Mouse (Mus musculus) hindbrain, embryonic 11.5 days (tissue): ENCODE data around the gene Nt5c2. TPM values are rescaled to one million over a fixed set of nuclear protein-coding genes. Genes with fewer than 3 reads are reported as not detected.
"Not testable (repeated sequence)": the region's sequence is repeated elsewhere in the genome, so short reads cannot be mapped to it uniquely, and the experiment has no call there.

Source experiments
- ATAC-seq: fragments of 200-750 bp; cut with Nextera tagmentation; 2 replicates; pipeline ENCODE4 v1.8.0; 2017; ENCODE audit warnings: mild to moderate bottlenecking, moderate TSS enrichment, moderate library complexity; ENCODE audit not compliant: low FRiP score
- DNase-seq: peaks from one replicate; pipeline ENCODE4 v3.0.0-alpha.2; 2015; ENCODE audit warnings: low spot score
- H3K27ac ChIP-seq: fragments of 300-500 bp; sonication (generic); 2 replicates; pipeline ENCODE4 v1.5.1; 2014; ENCODE audit warnings: mild to moderate bottlenecking, low read depth, low read length
- H3K27me3 ChIP-seq: fragments of 300-500 bp; sonication (generic); 2 replicates; pipeline ENCODE4 v1.6.1; 2014; ENCODE audit warnings: mild to moderate bottlenecking, low read length, moderate library complexity, mixed read lengths; ENCODE audit not compliant: control insufficient read depth, insufficient read depth
- H3K36me3 ChIP-seq: fragments of 300-500 bp; sonication (generic); 2 replicates; pipeline ENCODE4 v1.6.1; 2014; ENCODE audit warnings: mild to moderate bottlenecking, low read length, moderate library complexity, mixed read lengths; ENCODE audit not compliant: control insufficient read depth, insufficient read depth
- H3K4me1 ChIP-seq: fragments of 300-500 bp; sonication (generic); replicated peaks from 2 replicates; pipeline ENCODE4 v1.6.1; 2014; ENCODE audit warnings: low read length, mixed read lengths; ENCODE audit not compliant: control insufficient read depth, insufficient read depth
- H3K4me2 ChIP-seq: fragments of 300-500 bp; sonication (generic); replicated peaks from 2 replicates; pipeline ENCODE4 v1.6.1; 2014; ENCODE audit warnings: mild to moderate bottlenecking, low read depth, low read length
- H3K4me3 ChIP-seq: fragments of 300-500 bp; sonication (generic); 2 replicates; pipeline ENCODE4 v1.5.1; 2014; ENCODE audit warnings: low read depth, low read length
- H3K9ac ChIP-seq: fragments of 300-500 bp; sonication (generic); 2 replicates; pipeline ENCODE4 v1.6.1; 2014; ENCODE audit warnings: low read depth, low read length
- H3K9me3 ChIP-seq: fragments of 300-500 bp; sonication (generic); 2 replicates; pipeline ENCODE4 v1.6.1; 2016; ENCODE audit warnings: low read length; ENCODE audit not compliant: control insufficient read depth
- WGBS: fragments of 180-500 bp; shearing (Covaris S2); extraction: QIAGEN DNeasy Blood & Tissue Kit; methylation state at CpG from one replicate; pipeline ENCODE4 v1.1.7; 2014; 5-methylcytosine and 5-hydroxymethylcytosine counted together
- polyA plus RNA-seq: library from polyadenylated mRNA; unstranded; fragments of >200 nt; fragmentation: Nextera tagmentation; extraction: Ambion mirVana; gene quantifications from 2 replicates; pipeline ENCODE4 v1.2.1, GENCODE M21; 2014

Gene Nt5c2
- polyA plus RNA-seq, 1 experiment from 2014 or later, result 90.6 TPM

DNA sequence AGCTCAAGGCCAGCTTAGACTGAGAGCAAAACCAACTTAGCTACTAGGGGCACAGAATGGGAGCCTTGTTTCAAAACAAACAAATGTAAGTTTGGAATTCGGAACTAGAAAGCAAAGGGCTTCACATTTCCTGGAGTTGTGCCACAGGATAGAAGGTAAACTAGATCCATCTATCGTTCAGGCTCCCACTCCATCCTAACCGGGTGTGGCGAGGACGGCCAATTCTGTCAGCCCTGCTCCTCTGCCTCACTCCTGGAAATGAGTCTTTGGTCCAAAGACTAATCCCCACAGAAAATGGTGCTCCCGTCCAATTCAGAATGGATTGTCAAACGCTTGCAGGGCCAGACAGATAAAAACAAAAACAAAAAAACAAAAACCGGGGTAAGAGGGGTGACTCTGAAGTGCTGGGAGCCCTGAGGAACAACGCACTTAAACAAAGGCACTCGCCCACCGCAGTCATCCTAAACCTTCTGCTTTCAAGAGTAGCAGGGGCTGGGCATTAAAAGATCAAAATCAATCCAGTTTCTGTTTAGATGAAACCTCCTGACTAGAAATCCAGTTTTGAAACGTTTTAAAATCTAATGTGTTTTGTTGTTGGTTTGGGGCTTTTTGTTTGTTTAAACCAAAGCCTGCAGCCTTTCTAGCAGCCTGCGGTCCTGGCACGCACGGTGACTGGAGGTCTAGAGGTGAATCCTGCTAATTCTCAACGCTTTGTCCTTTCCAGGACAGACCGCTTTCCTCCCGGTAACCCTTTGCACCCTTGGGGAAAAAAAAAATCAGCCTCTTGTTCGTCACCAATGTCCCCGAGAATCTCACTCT is 1.4 kb downstream of the Nt5c2 start:
- Histone ChIP-seq H3K9ac (peak overlapping the region; percentile 48), H3K4me2 (peak overlapping the region; percentile 55), H3K9me3 (no peaks in the 10 kb centered on the region), H3K27ac (peak overlapping the region; percentile 85), H3K4me3 (peak overlapping the region; percentile 70), H3K4me1 (no peaks in the 10 kb centered on the region), H3K36me3 (no peaks in the 10 kb centered on the region), H3K27me3 (peaks cover 33% of the 10 kb centered on the region)
- DNase-seq (peak; percentile 52), ATAC-seq (no peak)
- WGBS, result 10% methylated on average over 20 of the region's 20 CpGs

DNA sequence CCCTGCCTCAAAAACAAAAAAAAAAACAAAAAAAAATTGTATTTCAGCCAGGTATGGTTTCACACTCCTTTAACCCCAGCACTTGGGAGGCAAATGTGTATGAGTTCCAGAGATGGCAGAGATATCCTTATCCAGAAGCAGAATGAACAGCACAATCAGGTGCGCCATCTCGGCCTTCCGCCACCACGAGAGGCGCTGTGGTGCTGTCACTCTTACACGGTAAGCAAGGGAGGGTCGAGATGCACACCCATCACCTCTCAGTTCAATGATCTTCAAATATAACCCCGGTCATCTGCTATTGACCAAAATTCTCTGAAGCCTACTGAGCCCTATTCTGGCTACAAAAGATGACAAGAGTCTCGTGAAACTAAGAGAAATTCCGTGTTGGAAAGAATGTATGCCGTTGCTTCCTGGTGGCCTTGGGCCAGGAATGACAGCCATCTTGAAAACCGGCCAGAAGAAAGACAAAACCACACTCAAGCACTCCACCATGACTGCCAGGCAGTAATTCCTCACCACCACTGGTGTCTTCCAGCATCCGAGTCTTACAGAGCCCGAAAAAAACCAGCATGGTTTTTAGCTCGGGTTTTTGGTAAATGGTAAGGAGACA is 2.3 kb downstream of the Nt5c2 start:
- ATAC-seq (no peak), DNase-seq (no peak)
- 90% methylated on average over 15 of the region's 15 CpGs for WGBS
- peaks cover 33% of the 10 kb centered on the region for H3K27me3 ChIP-seq
- no peak overlapping the region for H3K9ac ChIP-seq
- no peak overlapping the region for H3K4me3 ChIP-seq
- no peak overlapping the region for H3K27ac ChIP-seq
- no peak overlapping the region for H3K4me2 ChIP-seq
- H3K36me3 ChIP-seq, result no peaks in the 10 kb centered on the region
- no peaks in the 10 kb centered on the region for H3K4me1 ChIP-seq
- H3K9me3 ChIP-seq, result no peaks in the 10 kb centered on the region

DNA sequence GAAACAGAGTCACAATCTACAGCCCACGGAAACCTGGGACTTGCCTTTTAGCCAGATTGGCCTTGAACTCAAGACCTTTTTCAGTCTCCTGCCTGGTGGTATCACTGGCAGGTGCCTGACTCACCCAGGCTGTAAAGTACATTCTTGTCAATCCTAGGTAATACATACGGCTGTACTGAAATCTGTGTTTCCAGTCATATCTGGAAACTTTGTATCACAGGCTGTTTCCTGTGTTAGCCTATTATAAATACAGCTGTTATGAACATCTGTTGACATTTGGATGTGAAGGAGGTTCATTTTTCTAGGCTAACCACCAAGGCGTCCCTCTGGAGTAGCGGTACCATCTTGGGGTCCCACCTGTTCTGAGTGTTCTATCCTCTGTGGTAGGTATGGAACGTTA is 5.0 kb downstream of the Nt5c2 start:
- no peak overlapping the region for H3K9ac ChIP-seq
- no peaks in the 10 kb centered on the region for H3K36me3 ChIP-seq
- no peaks in the 10 kb centered on the region for H3K9me3 ChIP-seq
- no peak for ATAC-seq
- H3K4me3 ChIP-seq, result no peak overlapping the region
- no peaks in the 10 kb centered on the region for H3K4me1 ChIP-seq
- H3K27ac ChIP-seq, result no peak overlapping the region
- DNase-seq, result no peak
- no peak overlapping the region for H3K4me2 ChIP-seq
- peaks cover 20% of the 10 kb centered on the region for H3K27me3 ChIP-seq
- 93% methylated on average over 5 of the region's 5 CpGs for WGBS

DNA sequence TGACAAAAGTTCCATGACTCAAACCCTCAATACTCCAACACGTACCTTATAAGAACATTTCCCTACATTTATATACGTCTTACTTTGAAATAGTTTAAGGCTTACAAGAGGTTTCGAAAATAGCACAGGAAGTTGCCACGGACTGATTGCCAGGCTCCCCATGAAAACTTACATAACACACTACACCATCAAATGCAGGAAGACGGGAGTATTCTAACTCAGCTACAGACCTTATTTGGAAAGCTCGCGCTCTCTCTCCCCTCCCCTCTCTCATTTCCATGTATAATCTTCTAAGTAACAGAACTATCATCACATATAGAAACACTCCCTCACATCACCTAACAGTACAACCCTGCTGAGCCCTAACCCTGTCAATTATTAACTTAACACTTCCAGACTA is 5.5 kb downstream of the Nt5c2 start:
- no peak overlapping the region for H3K4me3 ChIP-seq
- no peaks in the 10 kb centered on the region for H3K36me3 ChIP-seq
- no peak overlapping the region for H3K9ac ChIP-seq
- 84% methylated on average over 7 of the region's 7 CpGs for WGBS
- DNase-seq (no peak), ATAC-seq (no peak)
- peaks cover 15% of the 10 kb centered on the region for H3K27me3 ChIP-seq
- no peaks in the 10 kb centered on the region for H3K9me3 ChIP-seq
- H3K27ac ChIP-seq, result no peak overlapping the region
- no peak overlapping the region for H3K4me2 ChIP-seq
- H3K4me1 ChIP-seq, result no peaks in the 10 kb centered on the region

DNA sequence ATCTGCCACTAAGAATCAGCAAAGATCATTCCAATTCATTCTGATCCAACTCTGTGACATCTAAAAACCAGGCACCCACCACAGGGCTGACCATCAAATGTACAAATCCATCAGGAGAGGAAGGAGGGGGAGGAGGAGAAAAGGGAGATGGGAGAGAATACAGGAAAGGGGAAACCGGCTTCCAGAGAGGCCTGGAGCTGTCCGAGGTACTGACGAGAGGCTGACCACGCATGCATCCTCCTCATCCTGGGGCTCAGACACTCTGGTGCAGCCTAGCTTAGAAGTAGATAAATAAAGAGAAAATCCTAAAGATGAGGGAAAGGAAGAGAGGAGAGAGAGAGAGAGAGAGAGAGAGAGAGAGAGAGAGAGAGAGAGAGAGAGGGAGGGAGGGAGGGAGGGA is 8.6 kb downstream of the Nt5c2 start:
- no peak for ATAC-seq
- no peak overlapping the region for H3K4me2 ChIP-seq
- no peak overlapping the region for H3K27ac ChIP-seq
- no peak overlapping the region for H3K4me3 ChIP-seq
- H3K27me3 ChIP-seq, result no peaks in the 10 kb centered on the region
- WGBS, result 0% methylated on average over 4 of the region's 4 CpGs
- no peaks in the 10 kb centered on the region for H3K9me3 ChIP-seq
- H3K4me1 ChIP-seq, result no peaks in the 10 kb centered on the region
- peak; percentile 58 for DNase-seq
- H3K9ac ChIP-seq, result no peak overlapping the region
- H3K36me3 ChIP-seq, result no peaks in the 10 kb centered on the region

DNA sequence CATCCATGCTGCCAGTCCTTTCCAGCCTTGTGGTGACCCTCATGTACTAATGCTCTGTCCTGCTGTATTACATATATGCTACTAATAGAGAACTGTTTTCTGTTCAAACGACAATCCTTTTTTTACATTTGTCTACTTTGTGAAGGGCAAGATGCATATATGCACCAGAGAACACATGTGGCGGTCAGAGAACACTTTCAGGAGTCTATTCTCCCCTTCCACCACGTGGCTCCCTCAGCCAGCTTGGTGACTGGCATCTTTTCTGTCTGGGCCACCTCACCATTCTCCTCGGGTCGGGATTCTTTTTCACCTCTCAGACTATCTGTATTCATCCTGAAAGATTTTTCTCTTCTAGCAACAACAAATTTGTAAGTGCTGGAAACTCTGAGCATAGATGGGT is 9.1 kb downstream of the Nt5c2 start:
- no peaks in the 10 kb centered on the region for H3K27me3 ChIP-seq
- DNase-seq (no peak), ATAC-seq (no peak)
- no peak overlapping the region for H3K4me3 ChIP-seq
- WGBS, result 66% methylated on average over 5 of the region's 5 CpGs
- no peaks in the 10 kb centered on the region for H3K36me3 ChIP-seq
- no peak overlapping the region for H3K9ac ChIP-seq
- no peaks in the 10 kb centered on the region for H3K4me1 ChIP-seq
- H3K4me2 ChIP-seq, result no peak overlapping the region
- H3K27ac ChIP-seq, result no peak overlapping the region
- no peaks in the 10 kb centered on the region for H3K9me3 ChIP-seq

DNA sequence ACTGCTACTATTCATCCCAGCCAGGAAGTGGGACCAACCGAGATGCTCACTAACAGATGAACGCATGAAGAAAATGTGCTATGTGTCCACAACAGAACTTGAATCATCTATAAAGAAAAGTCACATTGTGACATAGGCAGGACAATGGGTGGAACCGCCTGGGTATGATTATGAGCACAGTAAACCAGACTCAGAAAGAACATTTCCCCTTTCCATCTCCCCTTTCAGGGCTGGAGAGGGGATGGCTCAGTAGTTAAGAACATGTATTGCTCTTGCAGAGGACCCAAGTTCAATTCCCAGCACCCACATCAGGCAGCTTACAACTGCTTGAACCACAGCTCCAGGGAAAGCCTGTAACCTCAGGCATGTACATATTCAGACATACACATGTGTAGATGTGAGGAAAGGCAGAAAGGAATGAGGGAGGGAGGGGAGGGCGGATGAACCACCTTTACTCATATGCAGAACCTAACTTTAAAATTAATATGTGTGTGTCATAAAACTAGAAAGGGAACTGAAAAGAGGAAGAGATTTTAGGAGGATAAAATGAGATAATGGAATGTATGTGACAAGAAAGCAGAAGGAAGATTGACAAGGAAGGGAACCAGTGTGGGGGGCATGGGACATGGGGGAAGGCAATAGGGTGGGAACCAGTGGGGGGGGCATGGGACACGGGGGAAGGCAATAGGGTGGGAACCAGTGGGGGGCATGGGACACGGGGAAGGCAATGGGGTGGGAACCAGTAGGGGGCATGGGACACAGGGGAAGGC is 11.0 kb downstream of the Nt5c2 start:
- no peak overlapping the region for H3K9ac ChIP-seq
- H3K4me1 ChIP-seq, result no peaks in the 10 kb centered on the region
- H3K4me3 ChIP-seq, result no peak overlapping the region
- H3K9me3 ChIP-seq, result no peaks in the 10 kb centered on the region
- ATAC-seq (no peak), DNase-seq (no peak)
- H3K4me2 ChIP-seq, result no peak overlapping the region
- H3K27me3 ChIP-seq, result no peaks in the 10 kb centered on the region
- no peak overlapping the region for H3K27ac ChIP-seq
- H3K36me3 ChIP-seq, result no peaks in the 10 kb centered on the region
- whole genome bisulfite sequencing, result 83% methylated on average over 6 of the region's 6 CpGs

DNA sequence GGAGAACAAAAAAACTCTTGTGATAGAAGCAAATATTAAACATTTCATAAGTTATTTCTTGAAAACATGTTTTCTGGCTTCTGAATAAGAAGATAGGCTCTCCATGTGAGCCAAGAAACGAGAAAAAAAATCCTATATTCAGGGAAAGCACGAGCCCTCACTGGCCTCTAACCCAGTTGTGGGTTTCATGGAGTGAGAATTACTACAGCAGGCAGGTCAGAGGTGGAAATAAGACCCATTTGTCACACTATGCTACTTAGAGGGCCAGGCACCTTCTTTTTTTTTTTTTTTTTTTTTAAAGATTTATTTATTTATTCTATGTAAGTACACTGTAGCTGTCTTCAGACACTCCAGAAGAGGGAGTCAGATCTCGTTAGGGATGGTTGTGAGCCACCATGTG is 14.6 kb downstream of the Nt5c2 start:
- not testable (repeated sequence) for H3K9ac ChIP-seq, DNase-seq, H3K36me3 ChIP-seq, ATAC-seq, H3K27me3 ChIP-seq, H3K27ac ChIP-seq, H3K4me1 ChIP-seq, H3K4me3 ChIP-seq, H3K9me3 ChIP-seq, H3K4me2 ChIP-seq
- 81% methylated on average over 2 of the region's 3 CpGs for WGBS
